Mouse (Mus musculus): ENCODE results near the gene Camta1. TPM values are rescaled to one million over a fixed set of nuclear protein-coding genes. Genes with fewer than 3 reads are reported as not detected.

The Camta1 gene
- polyA plus RNA-seq, 2 experiments = 7.3 to 32.8 TPM

DNA sequence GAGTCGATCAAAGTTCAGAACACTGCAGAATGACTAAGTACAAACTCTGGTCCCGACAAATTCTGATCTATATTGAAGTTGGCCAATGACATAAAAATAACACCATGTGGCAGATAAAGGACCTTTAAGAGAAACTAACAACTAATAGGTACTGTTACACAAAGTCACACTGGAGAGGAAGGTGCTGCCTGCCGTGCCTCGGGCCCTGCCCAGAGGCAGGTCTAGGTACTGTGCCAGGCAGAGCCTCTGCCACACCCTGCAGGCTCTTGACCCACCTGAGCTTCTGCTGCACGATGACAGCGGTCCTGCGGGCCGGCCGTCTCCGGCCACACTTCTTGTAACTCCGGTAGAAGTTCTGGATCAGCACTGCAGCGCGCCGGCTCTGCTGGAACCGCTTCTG lies 786.9 kb downstream of the Camta1 start:
- Histone ChIP-seq H3K27ac (no peak overlapping the region), H3K27me3 (ENCODE audit: control insufficient read depth, insufficient read depth, low read length) (no peaks in the 10 kb centered on the region), H3K9me3 (ENCODE audit: control insufficient read depth, low read length) (no peaks in the 10 kb centered on the region), H3K9ac (replicated peaks) (no peak overlapping the region), H3K4me3 (ENCODE audit: insufficient read depth in 1 of 2, low read depth in 2 of 2, low read length in 2 of 2) (no peak overlapping the region), H3K36me3 (replicated peaks; ENCODE audit: control insufficient read depth, insufficient read depth, low read depth) (no peaks in the 10 kb centered on the region), H3K4me2 (ENCODE audit: low read depth) (no peak overlapping the region), H3K4me1 (replicated peaks; ENCODE audit: control insufficient read depth in 2 of 2, insufficient read depth in 2 of 2, low read length in 1 of 2) (no peaks in the 10 kb centered on the region; a peak in 1 of 4 replicates)
- DNase-seq (ENCODE audit: low read depth in 3 of 3, low spot score in 3 of 3) (no peak), ATAC-seq (ENCODE audit: insufficient read depth) (no peak)
- 80% methylated on average over 15 of the region's 15 CpGs for WGBS (ENCODE audit: insufficient replicate concordance)
- TF ChIP-seq CTCF (IDR thresholded peaks at IDR 0.05; ENCODE audit: low read depth) (no peak), EP300 (IDR thresholded peaks at IDR 0.05; ENCODE audit: low read depth) (no peak)

GRCm38 (mm10) chr4:151073108-151073744 lies 788.5 kb downstream of the Camta1 start:
- Histone ChIP-seq H3K4me2 (ENCODE audit: low read depth) (no peak overlapping the region), H3K27ac (no peak overlapping the region), H3K9ac (replicated peaks) (no peak overlapping the region), H3K9me3 (ENCODE audit: control insufficient read depth, low read length) (no peaks in the 10 kb centered on the region), H3K4me3 (ENCODE audit: insufficient read depth in 1 of 2, low read depth in 2 of 2, low read length in 2 of 2) (no peak overlapping the region), H3K36me3 (replicated peaks; ENCODE audit: control insufficient read depth, insufficient read depth, low read depth) (no peaks in the 10 kb centered on the region), H3K4me1 (replicated peaks; ENCODE audit: control insufficient read depth in 2 of 2, insufficient read depth in 2 of 2, low read length in 1 of 2) (no peaks in the 10 kb centered on the region; a peak in 1 of 4 replicates), H3K27me3 (ENCODE audit: control insufficient read depth, insufficient read depth, low read length) (no peaks in the 10 kb centered on the region)
- peak in 1 of 3 experiments; percentile 16 for DNase-seq (ENCODE audit: low read depth in 3 of 3, low spot score in 3 of 3)
- TF ChIP-seq CTCF (IDR thresholded peaks at IDR 0.05; ENCODE audit: low read depth) = peak; percentile 77
- TF ChIP-seq EP300 (IDR thresholded peaks at IDR 0.05; ENCODE audit: low read depth) = no peak
- no peak for ATAC-seq (ENCODE audit: insufficient read depth)
- 36% methylated on average over 13 of the region's 13 CpGs for WGBS (ENCODE audit: insufficient replicate concordance)

DNA sequence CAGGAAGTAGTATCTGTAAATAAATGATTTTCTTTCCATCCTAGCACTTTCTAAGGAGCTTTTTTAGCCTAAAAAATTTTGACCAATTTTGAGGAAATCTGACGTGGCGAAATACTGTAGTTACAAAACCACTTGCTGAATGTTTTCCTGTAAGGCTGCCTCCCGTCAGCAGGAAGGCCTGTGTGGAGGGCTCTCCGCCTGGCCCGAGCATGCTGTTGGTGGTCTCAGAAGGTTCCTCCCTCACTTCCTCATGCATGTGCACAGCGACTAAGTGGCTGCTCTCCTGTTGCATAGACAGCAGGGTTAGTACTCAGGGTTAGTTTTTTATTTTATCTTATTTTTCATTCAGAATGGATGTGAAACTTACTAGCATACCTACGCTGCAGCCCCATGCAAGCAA lies 790.7 kb downstream of the Camta1 start:
- TF ChIP-seq CTCF (IDR thresholded peaks at IDR 0.05; ENCODE audit: low read depth) (no peak), EP300 (IDR thresholded peaks at IDR 0.05; ENCODE audit: low read depth) (no peak)
- ATAC-seq (ENCODE audit: insufficient read depth) (no peak), DNase-seq (ENCODE audit: low read depth in 3 of 3, low spot score in 3 of 3) (no peak)
- Histone ChIP-seq H3K4me2 (ENCODE audit: low read depth) (no peak overlapping the region), H3K27me3 (ENCODE audit: control insufficient read depth, insufficient read depth, low read length) (no peaks in the 10 kb centered on the region), H3K27ac (no peak overlapping the region), H3K9ac (replicated peaks) (no peak overlapping the region), H3K4me3 (ENCODE audit: insufficient read depth in 1 of 2, low read depth in 2 of 2, low read length in 2 of 2) (no peak overlapping the region), H3K4me1 (replicated peaks; ENCODE audit: control insufficient read depth in 2 of 2, insufficient read depth in 2 of 2, low read length in 1 of 2) (no peaks in the 10 kb centered on the region; a peak in 1 of 4 replicates), H3K9me3 (ENCODE audit: control insufficient read depth, low read length) (no peaks in the 10 kb centered on the region), H3K36me3 (replicated peaks; ENCODE audit: control insufficient read depth, insufficient read depth, low read depth) (no peaks in the 10 kb centered on the region)
- 38% methylated on average over 7 of the region's 7 CpGs for WGBS (ENCODE audit: insufficient replicate concordance)

GRCm38 (mm10) chr4:151068751-151069150 lies 792.9 kb downstream of the Camta1 start:
- no peaks in the 10 kb centered on the region for H3K36me3 ChIP-seq (replicated peaks; ENCODE audit: control insufficient read depth, insufficient read depth, low read depth)

DNA sequence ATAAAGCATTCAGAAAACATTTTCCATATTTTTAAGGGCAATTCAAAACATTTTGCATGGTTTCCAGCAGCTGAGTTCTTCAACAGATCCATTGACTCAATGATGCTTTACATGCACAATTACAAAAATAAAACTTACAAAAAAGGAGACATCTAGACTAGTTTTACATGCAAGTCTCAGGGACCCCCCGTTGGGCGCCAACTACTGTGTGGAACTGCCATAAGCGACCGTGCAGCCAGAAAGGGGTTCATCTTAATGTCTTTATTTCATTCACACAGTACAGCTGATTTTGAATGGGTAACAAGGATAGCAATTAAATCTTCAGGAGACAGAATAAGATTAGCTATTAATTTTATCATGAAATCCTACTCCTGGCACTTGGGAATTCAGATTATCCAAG lies 802.1 kb downstream of the Camta1 start:
- DNase-seq (ENCODE audit: low read depth in 3 of 3, low spot score in 3 of 3) = no peak
- Histone ChIP-seq H3K9me3 (ENCODE audit: control insufficient read depth, low read length) (no peaks in the 10 kb centered on the region; the same call in 1 of the 2 replicates), H3K36me3 (replicated peaks; ENCODE audit: control insufficient read depth, insufficient read depth, low read depth) (no peaks in the 10 kb centered on the region), H3K27me3 (ENCODE audit: control insufficient read depth, insufficient read depth, low read length) (no peaks in the 10 kb centered on the region; the same call in 1 of the 2 replicates), H3K4me1 (replicated peaks; ENCODE audit: control insufficient read depth in 2 of 2, insufficient read depth in 2 of 2, low read length in 1 of 2) (peaks cover 8 to 12% of the 10 kb centered on the region in 2 experiments), H3K9ac (replicated peaks) (no peak overlapping the region), H3K4me3 (ENCODE audit: insufficient read depth in 1 of 2, low read depth in 2 of 2, low read length in 2 of 2) (no peak overlapping the region), H3K27ac (no peak overlapping the region), H3K4me2 (ENCODE audit: low read depth) (no peak overlapping the region)
- no peak for ATAC-seq (ENCODE audit: insufficient read depth)
- TF ChIP-seq EP300 (IDR thresholded peaks at IDR 0.05; ENCODE audit: low read depth) (no peak), CTCF (IDR thresholded peaks at IDR 0.05; ENCODE audit: low read depth) (no peak)
- 82% methylated on average over 4 of the region's 4 CpGs for WGBS (ENCODE audit: insufficient replicate concordance)

More at GRCm38 (mm10) chr4:151068751-151069150, 792.9 kb downstream of the Camta1 start:
- ATAC-seq (ENCODE audit: insufficient read depth) (no peak), DNase-seq (ENCODE audit: low read depth in 3 of 3, low spot score in 3 of 3) (no peak)
- no peak overlapping the region for H3K4me3 ChIP-seq (ENCODE audit: insufficient read depth in 1 of 2, low read depth in 2 of 2, low read length in 2 of 2)
- TF ChIP-seq CTCF (IDR thresholded peaks at IDR 0.05; ENCODE audit: low read depth) (peak; percentile 11; the same call in 1 of the 2 replicates), EP300 (IDR thresholded peaks at IDR 0.05; ENCODE audit: low read depth) (no peak)
- no peak overlapping the region for H3K9ac ChIP-seq (replicated peaks)
- H3K27me3 ChIP-seq (ENCODE audit: control insufficient read depth, insufficient read depth, low read length) = no peaks in the 10 kb centered on the region; the same call in 1 of the 2 replicates
- no peaks in the 10 kb centered on the region for H3K9me3 ChIP-seq (ENCODE audit: control insufficient read depth, low read length)
- H3K4me1 ChIP-seq (replicated peaks; ENCODE audit: control insufficient read depth in 2 of 2, insufficient read depth in 2 of 2, low read length in 1 of 2) = no peaks in the 10 kb centered on the region; a peak in 1 of 4 replicates
- H3K27ac ChIP-seq = no peak overlapping the region
- WGBS (ENCODE audit: insufficient replicate concordance) = 15% methylated on average over 4 of the region's 4 CpGs
- H3K4me2 ChIP-seq (ENCODE audit: low read depth) = no peak overlapping the region
